Mouse (Mus musculus) frontal cortex, adult 2 months (tissue): ENCODE data around the gene Gm5136. TPM values are rescaled to one million over a fixed set of nuclear protein-coding genes. Genes with fewer than 3 reads are reported as not detected.

Experiments used
- DNase-seq, 2 experiments: peaks; one replicate each; pipeline ENCODE4 v3.0.0; 2022; ENCODE audit warnings: low spot score in 1 of 2; ENCODE audit errors: extremely low spot score in 1 of 2
- polyA plus RNA-seq: library from polyadenylated mRNA; depleted of rRNA; stranded (reverse); fragments of >200 nt; gene quantifications from 2 replicates; pipeline ENCODE4 v1.2.3, GENCODE M21; 2012; rRNA removed

Gm5136 gene
- 1.5 and 1.7 TPM in 2 replicates for polyA plus RNA-seq

- no peak for DNase-seq
These were observed at the start of gene Gm5136 for GRCm38 (mm10) chr10:108699946-108700345. TSS of gene Gm5136 (minus strand) at chr10:108700160.

- no peak for DNase-seq
These were observed 43.8 kb upstream of the Gm5136 start for GRCm38 (mm10) chr10:108743759-108744158.

- DNase-seq: peak in 1 of 2 experiments; percentile 57
These were observed 34.0 kb upstream of the Gm5136 start for GRCm38 (mm10) chr10:108733982-108734381.

GRCm38 (mm10) chr10:108728961-108729360 is 29.0 kb upstream of the Gm5136 start:
- DNase-seq: no peak

GRCm38 (mm10) chr10:108726391-108726790 is 26.4 kb upstream of the Gm5136 start:
- DNase-seq: no peak

GRCm38 (mm10) chr10:108724878-108725277 is 24.9 kb upstream of the Gm5136 start:
- DNase-seq: peak in 1 of 2 experiments; percentile 60

- peak; percentile 71 to 76 for DNase-seq
These were observed 10.6 kb upstream of the Gm5136 start for GRCm38 (mm10) chr10:108710514-108710913.

- DNase-seq: no peak
These were observed 5.7 kb upstream of the Gm5136 start for GRCm38 (mm10) chr10:108705658-108706057.

GRCm38 (mm10) chr10:108701361-108702128 is 1.6 kb upstream of the Gm5136 start:
- no peak for DNase-seq

- no peak for DNase-seq
These were observed 2.9 kb downstream of the Gm5136 start for GRCm38 (mm10) chr10:108697062-108697461.

- DNase-seq: no peak
These were observed 9.0 kb downstream of the Gm5136 start for GRCm38 (mm10) chr10:108690954-108691353.

- DNase-seq: no peak
These were observed 13.3 kb downstream of the Gm5136 start for GRCm38 (mm10) chr10:108686696-108687095.

- peak in 1 of 2 experiments; percentile 70 for DNase-seq
These were observed 20.1 kb downstream of the Gm5136 start for GRCm38 (mm10) chr10:108679675-108680390.

GRCm38 (mm10) chr10:108677053-108677452 is 22.9 kb downstream of the Gm5136 start:
- no peak for DNase-seq

GRCm38 (mm10) chr10:108668944-108669343 is 31.0 kb downstream of the Gm5136 start:
- DNase-seq: no peak

GRCm38 (mm10) chr10:108660295-108660694 is 39.7 kb downstream of the Gm5136 start:
- peak in 1 of 2 experiments; percentile 41 for DNase-seq

- DNase-seq: peak in 1 of 2 experiments; percentile 34
These were observed 41.7 kb downstream of the Gm5136 start for GRCm38 (mm10) chr10:108658300-108658699.

GRCm38 (mm10) chr10:108657669-108658068 is 42.3 kb downstream of the Gm5136 start:
- DNase-seq: no peak

GRCm38 (mm10) chr10:108656898-108657297 is 43.1 kb downstream of the Gm5136 start:
- peak; percentile 63 to 71 for DNase-seq

GRCm38 (mm10) chr10:108655074-108655473 is 44.9 kb downstream of the Gm5136 start:
- peak in 1 of 2 experiments; percentile 61 for DNase-seq

GRCm38 (mm10) chr10:108652831-108653230 is 47.1 kb downstream of the Gm5136 start:
- no peak for DNase-seq

GRCm38 (mm10) chr10:108652066-108652465 is 47.9 kb downstream of the Gm5136 start:
- DNase-seq: no peak
